Mouse (Mus musculus) embryonic fibroblast, embryonic 13.5 days (primary cell): ENCODE results near the gene Gm28635.

Experiments used
- CTCF ChIP-seq: IDR thresholded peaks from 2 replicates; pipeline ENCODE4 v1.5.1; 2011; ENCODE audit warnings: mild to moderate bottlenecking, control low read depth, low read length, moderate library complexity, borderline replicate concordance; ENCODE audit not compliant: insufficient read depth
- POLR2A ChIP-seq: IDR thresholded peaks from 2 replicates; pipeline ENCODE4 v1.6.1; 2011; ENCODE audit warnings: low read depth, mild to moderate bottlenecking, control low read depth, low read length, moderate library complexity

DNA sequence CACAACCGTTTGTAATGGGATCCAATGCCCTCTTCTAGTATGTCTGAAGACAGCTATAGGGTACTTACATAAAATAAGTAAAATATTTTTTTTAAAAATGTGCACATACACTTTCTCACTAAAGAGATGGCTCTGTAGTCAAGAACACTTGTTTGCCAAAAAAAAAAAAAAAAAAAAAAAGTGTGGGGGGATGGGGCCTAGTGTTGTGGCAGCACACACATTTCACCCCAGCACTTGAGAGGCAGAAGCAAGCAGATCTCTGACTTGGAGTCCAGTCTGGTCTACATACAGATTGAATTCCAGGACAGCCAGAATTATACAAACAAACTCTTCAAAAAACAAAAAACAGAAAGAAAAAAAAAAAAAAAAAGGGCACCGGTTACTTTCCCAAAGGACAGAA lies 42.9 kb upstream of the Gm28635 start:
- TF ChIP-seq CTCF (no peak), POLR2A (no peak)
